Mouse (Mus musculus) lung, postnatal 4 days (tissue): ENCODE data around the gene Rasgrp4.
"Not testable (repeated sequence)": the region's sequence is repeated elsewhere in the genome, so short reads cannot be mapped to it uniquely, and the experiment has no call there.

ENCODE experiments used
- DNase-seq, 2 experiments: peaks; one replicate each; pipeline ENCODE4 v3.0.0; 2021

Gene Rasgrp4

GRCm38 (mm10) chr7:29180077-29180853 is 45.6 kb downstream of the Rasgrp4 start, which contains the start of gene Psmd8:
Psmd8 (minus strand) TSS chr7:29180701.
- DNase-seq = peak; percentile 98 to 99

DNA sequence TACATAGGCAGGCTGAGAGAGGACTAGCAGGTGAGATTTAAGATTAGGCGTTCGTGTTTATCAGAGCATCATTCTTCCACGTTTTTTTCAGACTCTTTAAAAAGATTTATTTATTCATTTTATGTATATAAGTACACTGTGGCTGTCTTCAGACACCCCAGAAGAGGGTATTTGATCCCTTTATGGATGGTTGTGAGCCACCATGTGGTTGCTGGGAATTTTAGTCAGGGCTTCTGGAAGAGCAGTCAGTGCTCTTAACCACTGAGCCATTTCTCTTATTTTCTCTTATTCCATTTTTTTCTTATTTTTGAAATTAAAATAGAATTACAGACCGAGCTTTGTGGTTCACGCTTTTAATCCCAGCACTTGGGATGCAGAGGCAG is 46.2 kb downstream of the Rasgrp4 start:
- no peak for DNase-seq

DNA sequence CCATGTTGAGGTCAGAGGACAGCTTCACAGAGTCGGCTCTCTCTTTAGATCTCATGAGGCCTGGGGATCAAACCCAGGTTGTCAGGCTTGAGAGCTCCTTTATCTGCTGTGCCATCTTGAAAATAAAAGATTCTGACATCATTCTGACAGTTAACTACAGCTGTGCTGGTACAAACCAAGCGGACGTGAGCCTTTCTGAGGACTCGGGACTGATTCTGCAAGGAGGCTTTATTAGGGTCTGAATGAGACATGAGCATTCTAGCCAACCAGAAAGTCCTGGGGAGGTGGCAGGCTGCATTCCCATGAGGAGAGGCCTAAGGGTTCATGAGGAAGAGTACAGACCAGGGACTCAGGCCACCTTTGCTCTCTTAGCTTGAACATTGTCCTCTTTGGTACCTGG is 46.7 kb downstream of the Rasgrp4 start:
- not testable (repeated sequence) for DNase-seq

GRCm38 (mm10) chr7:29194230-29194629 is 59.6 kb downstream of the Rasgrp4 start:
- not testable (repeated sequence) for DNase-seq

GRCm38 (mm10) chr7:29202577-29202976 is 67.9 kb downstream of the Rasgrp4 start:
- no peak for DNase-seq
